Comparison of ENCODE assay signal across 9 mouse cellular contexts in the genomic region with DNA sequence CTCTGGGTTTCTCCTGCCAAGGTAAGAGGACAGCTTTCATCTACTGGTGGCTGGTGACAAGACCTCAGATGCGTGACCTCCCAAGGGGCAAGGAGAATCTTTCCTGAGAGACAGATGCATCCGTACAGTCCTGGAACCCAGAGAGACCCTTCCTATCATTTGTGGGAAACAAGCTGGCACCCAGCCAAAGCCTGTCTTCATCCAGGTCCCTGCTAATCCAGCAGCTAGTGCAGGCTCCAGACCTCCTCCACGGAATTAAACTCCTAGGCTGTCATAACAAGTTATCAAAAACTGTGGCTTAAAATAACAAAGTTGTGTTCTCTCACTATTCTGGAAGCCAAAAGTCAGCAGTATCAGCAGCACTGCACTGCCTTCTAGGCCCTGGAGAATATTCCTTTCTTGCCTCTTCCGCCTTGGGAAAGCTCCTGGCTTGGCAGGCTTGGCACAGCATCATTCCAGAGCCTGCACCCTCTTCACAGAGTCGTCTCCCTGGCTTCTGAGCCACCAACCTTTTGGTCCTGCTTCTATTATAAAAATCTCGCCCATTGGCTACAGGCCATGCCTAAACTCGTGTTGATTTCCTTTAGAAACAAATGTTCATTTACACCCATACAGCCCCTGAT.
DNase-seq lines count a peak whose midpoint lies in the region; ATAC-seq and TF ChIP-seq lines count a peak whose summit lies in the region.
"Had no signal": no experiment of that assay in that cellular context is flagged by ENCODE, and none has a peak within 500 bp of the region (broad histone marks: within the 10 kb centered on the region; RNA-seq: fewer than 3 reads in every experiment).

No protein-coding gene starts in this region.

- peak; percentile 60 for DNase-seq in intestine, embryonic 14.5 days (ENCODE audit: low spot score)
- peak; percentile 66 for DNase-seq in brain, embryonic 14.5 days (ENCODE audit: low read depth)
- DNase-seq in cerebellum, adult 9-11 months = peak; percentile 77
- DNase-seq in urinary bladder, postnatal 4 days (ENCODE audit: low spot score in 2 of 2) = no peak
- DNase-seq in gastrocnemius, postnatal 25 days = no peak

- no peak overlapping the region for H3K4me2 ChIP-seq in intestine, embryonic 14.5 days (ENCODE audit: low read length)
- no peak overlapping the region for H3K4me2 ChIP-seq in intestine, postnatal 0 days (replicated peaks; ENCODE audit: low read depth)
- H3K4me2 ChIP-seq in hindbrain, embryonic 15.5 days = no peak overlapping the region
- H3K4me2 ChIP-seq: liver, embryonic 15.5 days had no signal

- H3K27ac ChIP-seq in intestine, embryonic 14.5 days (ENCODE audit: low read depth) = peak overlapping the region; percentile 39; the same call in 1 of the 2 replicates
- H3K27ac ChIP-seq in intestine, postnatal 0 days (ENCODE audit: low read depth, low read length) = no peak overlapping the region
- H3K27ac ChIP-seq in hindbrain, embryonic 15.5 days (replicated peaks) = peak overlapping the region; percentile 64
- H3K27ac ChIP-seq: liver, embryonic 15.5 days had no signal

- no peak overlapping the region for H3K9ac ChIP-seq in intestine, embryonic 14.5 days (ENCODE audit: low read length)
- H3K9ac ChIP-seq in intestine, postnatal 0 days (ENCODE audit: low read depth, low read length) = no peak overlapping the region
- H3K9ac ChIP-seq in hindbrain, embryonic 15.5 days = no peak overlapping the region
- H3K9ac ChIP-seq: liver, embryonic 15.5 days had no signal

- no peak for TF ChIP-seq POLR2A in brain, embryonic 14.5 days (IDR thresholded peaks at IDR 0.05; ENCODE audit: borderline replicate concordance, extremely low read depth, insufficient read depth, insufficient read length, poor library complexity, severe bottlenecking)

- no peak for TF ChIP-seq CTCF in intestine, postnatal 0 days (IDR thresholded peaks at IDR 0.05; ENCODE audit: low read depth)
- TF ChIP-seq CTCF in brain, embryonic 14.5 days (IDR thresholded peaks at IDR 0.05; ENCODE audit: borderline replicate concordance, extremely low read depth, insufficient read depth, insufficient read length) = no peak

- no peak overlapping the region for H3K4me3 ChIP-seq in intestine, embryonic 14.5 days (ENCODE audit: low read depth, low read length)
- no peak overlapping the region for H3K4me3 ChIP-seq in intestine, postnatal 0 days (ENCODE audit: low read depth, low read length)
- no peak overlapping the region for H3K4me3 ChIP-seq in hindbrain, embryonic 15.5 days
- H3K4me3 ChIP-seq: liver, embryonic 15.5 days had no signal

- WGBS in intestine, embryonic 14.5 days = 36% methylated on average over 7 of the region's 7 CpGs
- WGBS in intestine, postnatal 0 days = 55% methylated on average over 7 of the region's 7 CpGs
- WGBS in hindbrain, embryonic 15.5 days = 45% methylated on average over 7 of the region's 7 CpGs

- ATAC-seq in intestine, embryonic 14.5 days (replicated peaks; ENCODE audit: low FRiP score, low TSS enrichment, low read depth) = no peak
- ATAC-seq in intestine, postnatal 0 days = no peak
- ATAC-seq in hindbrain, embryonic 15.5 days (ENCODE audit: low FRiP score, low read depth) = peak; percentile 52; the same call in 1 of the 2 replicates
- ATAC-seq in erythroid progenitor cell, adult 5-6 weeks (replicated peaks; ENCODE audit: low FRiP score, poor library complexity, severe bottlenecking) = no peak

- H3K9me3 ChIP-seq in intestine, embryonic 14.5 days (ENCODE audit: control insufficient read depth, low read length) = no peaks in the 10 kb centered on the region
- no peaks in the 10 kb centered on the region for H3K9me3 ChIP-seq in intestine, postnatal 0 days (ENCODE audit: control insufficient read depth)
- no peaks in the 10 kb centered on the region for H3K9me3 ChIP-seq in hindbrain, embryonic 15.5 days
- H3K9me3 ChIP-seq: liver, embryonic 15.5 days had no signal

- H3K36me3 ChIP-seq in intestine, embryonic 14.5 days (ENCODE audit: control insufficient read depth, insufficient read depth, low read length) = no peaks in the 10 kb centered on the region
- H3K36me3 ChIP-seq in intestine, postnatal 0 days (ENCODE audit: control insufficient read depth, insufficient read depth) = no peaks in the 10 kb centered on the region
- no peaks in the 10 kb centered on the region for H3K36me3 ChIP-seq in hindbrain, embryonic 15.5 days
- H3K36me3 ChIP-seq: liver, embryonic 15.5 days had no signal

- H3K27me3 ChIP-seq in intestine, embryonic 14.5 days (replicated peaks; ENCODE audit: control insufficient read depth, insufficient read depth, low read length) = no peaks in the 10 kb centered on the region
- H3K27me3 ChIP-seq in intestine, postnatal 0 days (replicated peaks; ENCODE audit: control insufficient read depth, insufficient read depth, low read length) = no peaks in the 10 kb centered on the region
- no peaks in the 10 kb centered on the region for H3K27me3 ChIP-seq in hindbrain, embryonic 15.5 days
- H3K27me3 ChIP-seq: liver, embryonic 15.5 days had no signal

- peaks cover 19% of the 10 kb centered on the region for H3K4me1 ChIP-seq in intestine, embryonic 14.5 days (replicated peaks; ENCODE audit: control insufficient read depth, insufficient read depth, low read length)
- no peaks in the 10 kb centered on the region for H3K4me1 ChIP-seq in intestine, postnatal 0 days (replicated peaks; ENCODE audit: control insufficient read depth, insufficient read depth, low read length)
- peaks cover 18% of the 10 kb centered on the region for H3K4me1 ChIP-seq in hindbrain, embryonic 15.5 days (replicated peaks)
- H3K4me1 ChIP-seq: liver, embryonic 15.5 days had no signal

Comparison
In these comparisons a context has a peak if more than half of its experiments do, and no peak if none do; other contexts are left out.
1. DNase-seq: peak in intestine, embryonic 14.5 days (single experiment), brain, embryonic 14.5 days (single experiment) and cerebellum, adult 9-11 months (single experiment); none in urinary bladder, postnatal 4 days (0 of 2) and gastrocnemius, postnatal 25 days (single experiment).